Mouse (Mus musculus): ENCODE measurements around the gene Gprc5b.

GRCm38 (mm10) chr7:118956616-118957246 lies 38.3 kb downstream of the Gprc5b start:
- TF ChIP-seq CTCF (IDR thresholded peaks at IDR 0.05; ENCODE audit: extremely low read depth, insufficient read depth, insufficient read length, insufficient replicate concordance), result no peak
- TF ChIP-seq POLR2A (IDR thresholded peaks at IDR 0.05; ENCODE audit: low read depth, low read length), result no peak

Data from spleen, adult 2 months (tissue).